Mouse (Mus musculus) heart, embryonic 15.5 days (tissue): ENCODE results near the gene Ankdd1a. TPM values are rescaled to one million over a fixed set of nuclear protein-coding genes. Genes with fewer than 3 reads are reported as not detected.
A peak's percentile ranks its signal among the peaks of the same experiment; 100 is the strongest.

Source experiments
- ATAC-seq: fragments of 200-750 bp; cut with Nextera tagmentation; replicated peaks from 2 replicates; pipeline ENCODE4 v1.8.0; 2017; ENCODE audit warnings: low read depth, moderate TSS enrichment; ENCODE audit not compliant: insufficient number of reproducible peaks, insufficient read depth, low FRiP score
- H3K27ac ChIP-seq: fragments of 300-500 bp; sonication (generic); 2 replicates; pipeline ENCODE4 v1.5.1; 2015; ENCODE audit warnings: mild to moderate bottlenecking, inconsistent platforms
- H3K27me3 ChIP-seq: fragments of 300-500 bp; sonication (generic); 2 replicates; pipeline ENCODE4 v1.6.1; 2015; ENCODE audit warnings: inconsistent platforms
- H3K36me3 ChIP-seq: fragments of 300-500 bp; sonication (generic); 2 replicates; pipeline ENCODE4 v1.6.1; 2015; ENCODE audit warnings: mild to moderate bottlenecking, inconsistent platforms
- H3K4me1 ChIP-seq: fragments of 300-500 bp; sonication (generic); replicated peaks from 2 replicates; pipeline ENCODE4 v1.6.1; 2015; ENCODE audit warnings: inconsistent platforms
- H3K4me2 ChIP-seq: fragments of 300-500 bp; sonication (generic); 2 replicates; pipeline ENCODE4 v1.6.1; 2015; ENCODE audit warnings: inconsistent platforms, mild to moderate bottlenecking, moderate library complexity
- H3K4me3 ChIP-seq: fragments of 300-500 bp; sonication (generic); 2 replicates; pipeline ENCODE4 v1.5.1; 2015; ENCODE audit warnings: mild to moderate bottlenecking, inconsistent platforms
- H3K9ac ChIP-seq: fragments of 300-500 bp; sonication (generic); 2 replicates; pipeline ENCODE4 v1.6.1; 2015; ENCODE audit warnings: mild to moderate bottlenecking, inconsistent platforms
- H3K9me3 ChIP-seq: fragments of 300-500 bp; sonication (generic); replicated peaks from 2 replicates; pipeline ENCODE4 v1.6.1; 2016; ENCODE audit warnings: inconsistent platforms
- WGBS: fragments of 180-500 bp; shearing (Covaris S2); methylation state at CpG from one replicate; pipeline ENCODE4 v1.1.7; 2015; ENCODE audit warnings: mixed read lengths; 5-methylcytosine and 5-hydroxymethylcytosine counted together
- polyA plus RNA-seq: library from polyadenylated mRNA; unstranded; fragments of >200 nt; fragmentation: Nextera tagmentation; extraction: Ambion mirVana; gene quantifications from 2 replicates; pipeline ENCODE4 v1.2.1, GENCODE M21; 2015

The Ankdd1a gene
- polyA plus RNA-seq, 1 experiment from 2014 or later: not detected

DNA sequence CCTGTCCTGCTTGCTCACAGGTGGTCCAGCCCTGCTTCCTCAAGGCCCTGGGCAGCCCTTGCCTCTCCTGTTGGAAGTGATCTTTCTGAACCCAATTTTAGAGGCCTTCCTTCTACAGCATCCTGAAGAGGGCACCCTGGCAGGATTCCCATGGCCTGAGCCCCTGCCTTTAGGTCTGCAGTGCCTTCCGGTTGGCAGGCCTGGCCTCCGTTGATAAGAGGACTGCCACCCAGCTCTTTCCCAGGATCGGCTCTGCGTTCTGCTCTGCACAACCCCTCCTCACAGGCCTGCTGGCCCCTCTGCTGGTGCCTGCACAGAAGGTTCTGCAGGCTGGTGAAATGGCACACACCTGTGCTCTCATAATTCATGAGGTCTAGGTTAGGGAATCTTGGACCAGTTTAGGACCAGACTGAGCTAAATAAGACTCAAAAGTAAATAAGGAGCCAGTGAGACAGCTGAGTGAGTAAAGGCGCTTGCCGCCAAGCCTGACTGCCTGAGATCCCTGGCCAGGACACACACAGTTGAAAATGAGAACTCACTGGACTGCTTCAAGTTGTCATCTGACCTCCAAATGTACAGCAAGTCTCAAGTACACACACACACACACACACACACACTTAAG lies 8.5 kb upstream of the Ankdd1a start:
- peak; percentile 59; the same call in 1 of the 2 replicates for ATAC-seq
- Histone ChIP-seq H3K27me3 (no peaks in the 10 kb centered on the region), H3K9me3 (no peaks in the 10 kb centered on the region), H3K4me3 (no peak overlapping the region), H3K36me3 (no peaks in the 10 kb centered on the region), H3K27ac (no peak overlapping the region), H3K4me2 (no peak overlapping the region), H3K9ac (no peak overlapping the region), H3K4me1 (peaks cover 12% of the 10 kb centered on the region)
- 41% methylated on average over 6 of the region's 6 CpGs for WGBS

DNA sequence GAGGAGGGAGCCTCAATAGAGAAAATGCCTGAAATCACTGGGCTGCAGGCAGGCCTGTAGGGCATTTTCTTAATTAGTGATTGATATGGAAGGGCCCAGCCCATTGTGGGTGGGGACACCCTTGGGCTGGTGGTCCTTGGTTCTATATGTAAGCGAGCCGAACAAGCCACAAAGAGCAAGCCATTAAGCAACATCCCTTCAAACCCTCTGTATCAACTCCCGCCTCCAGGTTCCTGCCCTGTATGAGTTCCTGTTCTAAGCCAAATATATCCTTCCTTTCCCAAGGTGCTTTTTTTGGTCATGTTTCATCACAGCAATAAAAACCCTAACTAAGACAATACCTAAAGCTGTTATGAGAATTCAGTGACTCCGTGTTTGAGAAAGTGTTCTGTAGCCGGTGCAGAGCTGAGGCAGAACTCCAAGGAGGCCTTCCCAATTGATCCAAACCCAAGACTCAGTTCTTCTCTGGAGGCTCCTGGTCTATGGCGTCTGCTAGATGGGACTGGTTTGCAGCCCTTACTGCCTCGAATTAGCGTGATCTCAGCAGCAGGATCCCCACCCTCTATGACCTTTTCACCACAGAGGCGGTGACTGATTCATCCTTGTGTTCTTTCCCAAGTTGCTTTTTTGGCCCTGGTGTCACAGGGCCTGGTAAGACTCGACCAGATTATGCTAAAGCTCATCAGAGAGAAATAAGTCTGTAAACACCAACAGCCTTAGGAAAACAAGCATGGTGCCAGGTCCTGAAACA lies 5.6 kb upstream of the Ankdd1a start:
- 78% methylated on average over 10 of the region's 10 CpGs for WGBS
- no peaks in the 10 kb centered on the region for H3K9me3 ChIP-seq
- no peak for ATAC-seq

DNA sequence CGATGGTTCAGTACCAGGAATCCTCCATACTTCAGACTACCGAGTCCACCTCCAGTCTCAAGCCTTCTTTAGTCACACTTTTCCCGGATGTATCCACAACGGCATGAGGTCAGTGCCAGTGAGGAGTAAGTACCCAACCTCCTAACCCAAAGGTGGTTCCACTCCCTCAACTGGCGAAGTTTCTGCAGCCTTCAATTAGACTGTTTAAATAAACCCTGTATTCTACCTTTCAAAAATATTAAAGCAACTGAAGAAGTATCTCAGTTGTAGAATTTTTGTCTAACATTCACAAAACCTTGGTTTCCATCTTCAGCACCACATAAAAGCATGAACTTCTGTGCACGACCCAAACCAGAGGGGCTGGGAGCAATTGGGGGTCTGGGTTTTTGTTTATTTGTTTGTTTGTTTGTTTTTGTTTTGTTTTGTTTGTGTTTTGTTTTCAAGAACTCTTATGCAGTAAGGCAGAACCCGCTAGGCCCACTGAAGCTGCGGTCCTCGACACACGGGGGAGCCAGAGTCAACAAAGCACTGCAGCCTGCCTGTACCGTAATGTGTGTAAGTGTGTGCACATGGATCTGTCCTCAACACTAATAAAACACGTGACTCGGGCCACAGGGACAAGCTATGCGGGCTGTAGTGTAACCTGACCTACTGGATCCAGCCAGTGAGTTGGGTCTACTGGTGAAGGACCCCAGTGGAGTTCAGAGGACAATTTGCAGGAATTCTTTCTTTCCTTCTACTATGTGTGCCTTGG lies 3.8 kb upstream of the Ankdd1a start:
- no peak overlapping the region for H3K4me3 ChIP-seq
- no peaks in the 10 kb centered on the region for H3K36me3 ChIP-seq
- H3K27ac ChIP-seq: no peak overlapping the region
- H3K9ac ChIP-seq: no peak overlapping the region
- H3K9me3 ChIP-seq: no peaks in the 10 kb centered on the region
- H3K4me1 ChIP-seq: peaks cover 19% of the 10 kb centered on the region
- peak; percentile 81 for ATAC-seq
- H3K4me2 ChIP-seq: no peak overlapping the region
- H3K27me3 ChIP-seq: peaks cover 12% of the 10 kb centered on the region; the same call in 1 of the 2 replicates
- WGBS: 21% methylated on average over 14 of the region's 14 CpGs

More for the DNA sequence above, 5.6 kb upstream of the Ankdd1a start:
- H3K4me1 ChIP-seq: peaks cover 12% of the 10 kb centered on the region
- no peaks in the 10 kb centered on the region for H3K36me3 ChIP-seq
- no peak overlapping the region for H3K27ac ChIP-seq
- H3K4me3 ChIP-seq: no peak overlapping the region
- H3K27me3 ChIP-seq: peaks cover 8% of the 10 kb centered on the region; the same call in 1 of the 2 replicates
- no peak overlapping the region for H3K9ac ChIP-seq
- H3K4me2 ChIP-seq: no peak overlapping the region

DNA sequence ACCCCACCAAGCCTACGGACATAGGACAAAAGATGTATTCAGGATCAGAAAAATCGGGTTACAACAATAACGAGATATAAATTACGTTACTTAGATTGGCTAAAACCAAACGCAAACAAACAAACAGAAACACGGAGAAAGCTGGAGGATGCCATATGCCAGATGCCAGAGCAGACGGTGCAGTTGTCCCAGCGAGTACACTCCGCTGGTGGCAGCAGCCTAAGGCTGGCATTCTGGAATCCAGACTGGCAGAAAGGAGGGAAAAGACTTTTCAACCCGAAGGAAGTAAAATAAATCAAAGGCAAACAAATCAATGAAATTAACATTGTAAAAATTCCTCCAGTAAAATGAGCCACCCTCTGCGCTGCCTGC lies 498 bp upstream of the Ankdd1a start:
- ATAC-seq: no peak
- no peaks in the 10 kb centered on the region for H3K9me3 ChIP-seq
- peaks cover 12% of the 10 kb centered on the region for H3K4me1 ChIP-seq
- no peaks in the 10 kb centered on the region for H3K36me3 ChIP-seq
- no peak overlapping the region for H3K27ac ChIP-seq
- peak overlapping the region; percentile 34 for H3K4me3 ChIP-seq
- peak overlapping the region; percentile 63 for H3K4me2 ChIP-seq
- H3K27me3 ChIP-seq: peaks cover 12% of the 10 kb centered on the region; the same call in 1 of the 2 replicates
- no peak overlapping the region for H3K9ac ChIP-seq
- 24% methylated on average over 11 of the region's 11 CpGs for WGBS

GRCm38 (mm10) chr9:65514851-65515261 lies 5.1 kb downstream of the Ankdd1a start:
- Histone ChIP-seq H3K4me3 (no peak overlapping the region), H3K9me3 (no peaks in the 10 kb centered on the region), H3K27ac (no peak overlapping the region), H3K27me3 (peaks cover 11% of the 10 kb centered on the region), H3K36me3 (no peaks in the 10 kb centered on the region), H3K4me1 (peaks cover 2% of the 10 kb centered on the region), H3K9ac (no peak overlapping the region), H3K4me2 (no peak overlapping the region)
- 52% methylated on average over 3 of the region's 3 CpGs for WGBS
- no peak for ATAC-seq

GRCm38 (mm10) chr9:65514431-65514830 lies 5.6 kb downstream of the Ankdd1a start:
- Histone ChIP-seq H3K9ac (no peak overlapping the region), H3K27ac (no peak overlapping the region), H3K27me3 (peaks cover 8% of the 10 kb centered on the region), H3K4me3 (no peak overlapping the region), H3K4me2 (no peak overlapping the region), H3K4me1 (no peaks in the 10 kb centered on the region), H3K9me3 (no peaks in the 10 kb centered on the region), H3K36me3 (no peaks in the 10 kb centered on the region)
- 77% methylated on average over 8 of the region's 8 CpGs for whole genome bisulfite sequencing
- no peak for ATAC-seq

GRCm38 (mm10) chr9:65512520-65512919 lies 7.5 kb downstream of the Ankdd1a start:
- peaks cover 6% of the 10 kb centered on the region for H3K4me1 ChIP-seq
- ATAC-seq: no peak
- H3K27me3 ChIP-seq: peaks cover 8% of the 10 kb centered on the region
- H3K27ac ChIP-seq: no peak overlapping the region
- 83% methylated on average over 3 of the region's 3 CpGs for WGBS
- no peak overlapping the region for H3K4me3 ChIP-seq
- no peak overlapping the region for H3K4me2 ChIP-seq
- no peaks in the 10 kb centered on the region for H3K9me3 ChIP-seq
- no peaks in the 10 kb centered on the region for H3K36me3 ChIP-seq
- no peak overlapping the region for H3K9ac ChIP-seq

GRCm38 (mm10) chr9:65508449-65508848 lies 11.5 kb downstream of the Ankdd1a start:
- 18% methylated on average over 7 of the region's 7 CpGs for WGBS

DNA sequence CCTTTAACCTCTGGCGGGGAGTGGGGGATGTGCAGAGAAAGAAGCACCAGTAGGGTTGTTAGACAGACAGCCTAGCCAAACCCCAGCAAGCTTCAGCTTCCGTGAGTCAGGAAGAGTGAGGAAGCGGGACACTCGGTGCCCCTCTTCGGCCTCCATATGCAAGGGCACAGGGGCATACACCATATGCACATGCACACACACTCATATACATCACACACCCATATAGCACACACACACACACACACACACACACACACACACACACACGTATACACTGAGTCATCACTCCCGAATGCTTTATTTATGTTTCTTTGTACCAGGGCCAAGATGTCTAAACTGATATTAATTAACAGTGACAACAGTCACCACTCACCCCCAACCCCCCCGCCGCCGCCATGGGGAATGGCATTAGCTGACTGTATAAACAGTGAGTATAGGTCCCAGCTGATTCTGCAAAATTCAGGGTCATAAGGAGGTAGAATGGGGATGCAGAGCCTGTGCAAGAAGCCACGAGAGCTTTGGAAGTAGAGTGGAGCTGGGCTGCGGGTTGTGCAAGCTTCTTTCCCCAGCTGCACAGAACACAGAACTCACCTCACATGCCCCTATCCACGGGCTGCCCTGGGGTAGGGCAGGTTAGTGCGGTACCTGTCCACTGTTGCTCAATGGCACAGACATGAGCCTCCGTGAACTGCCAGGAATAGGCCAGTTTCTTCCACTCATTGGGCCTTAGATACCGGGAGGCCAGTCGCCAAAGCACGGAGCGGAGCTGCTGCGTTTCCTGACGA lies 17.1 kb downstream of the Ankdd1a start:
- no peak for ATAC-seq
- WGBS: 76% methylated on average over 21 of the region's 21 CpGs
- Histone ChIP-seq H3K9ac (no peak overlapping the region), H3K27me3 (no peaks in the 10 kb centered on the region), H3K4me3 (no peak overlapping the region), H3K4me2 (no peak overlapping the region), H3K9me3 (no peaks in the 10 kb centered on the region), H3K27ac (no peak overlapping the region), H3K4me1 (no peaks in the 10 kb centered on the region; the same call in 1 of the 2 replicates), H3K36me3 (no peaks in the 10 kb centered on the region)

More at GRCm38 (mm10) chr9:65508449-65508848, 11.5 kb downstream of the Ankdd1a start:
- ATAC-seq: no peak
- no peak overlapping the region for H3K4me2 ChIP-seq
- no peak overlapping the region for H3K27ac ChIP-seq
- H3K4me3 ChIP-seq: no peak overlapping the region
- peaks cover 7% of the 10 kb centered on the region for H3K27me3 ChIP-seq
- peaks cover 6% of the 10 kb centered on the region for H3K4me1 ChIP-seq
- H3K36me3 ChIP-seq: no peaks in the 10 kb centered on the region
- no peaks in the 10 kb centered on the region for H3K9me3 ChIP-seq
- no peak overlapping the region for H3K9ac ChIP-seq

GRCm38 (mm10) chr9:65502146-65502545 lies 17.8 kb downstream of the Ankdd1a start:
- no peak for ATAC-seq
- 38% methylated on average over 8 of the region's 8 CpGs for WGBS

DNA sequence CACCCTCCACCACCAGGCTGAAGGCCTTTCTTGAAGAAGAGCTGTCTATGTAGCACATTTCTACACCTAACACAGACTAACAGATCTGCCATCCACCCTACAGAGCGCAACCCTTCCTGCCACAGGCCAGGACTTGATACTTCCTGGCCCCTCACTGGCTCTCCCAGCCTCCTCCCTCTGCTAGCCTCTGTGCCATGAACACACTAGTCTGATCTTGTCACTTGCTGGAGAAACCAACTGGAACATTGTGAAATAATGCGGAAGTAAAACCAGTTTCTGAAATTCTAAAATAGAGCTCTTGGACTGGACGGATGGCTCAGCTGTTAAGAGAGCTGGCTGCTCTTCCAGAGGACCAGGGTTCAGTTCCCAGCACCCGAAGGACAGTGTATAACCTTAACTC lies 27.1 kb downstream of the Ankdd1a start:
- no peak for ATAC-seq
- no peaks in the 10 kb centered on the region for H3K9me3 ChIP-seq
- 88% methylated on average over 4 of the region's 4 CpGs for WGBS

More at GRCm38 (mm10) chr9:65502146-65502545, 17.8 kb downstream of the Ankdd1a start:
- H3K36me3 ChIP-seq: no peaks in the 10 kb centered on the region
- H3K9ac ChIP-seq: no peak overlapping the region
- H3K27ac ChIP-seq: no peak overlapping the region
- no peaks in the 10 kb centered on the region for H3K27me3 ChIP-seq
- H3K4me3 ChIP-seq: no peak overlapping the region
- no peaks in the 10 kb centered on the region for H3K4me1 ChIP-seq
- no peak overlapping the region for H3K4me2 ChIP-seq
- H3K9me3 ChIP-seq: no peaks in the 10 kb centered on the region

More for the DNA sequence above, 27.1 kb downstream of the Ankdd1a start:
- Histone ChIP-seq H3K4me2 (no peak overlapping the region), H3K9ac (no peak overlapping the region), H3K27ac (no peak overlapping the region), H3K36me3 (peaks cover 6% of the 10 kb centered on the region; the same call in 1 of the 2 replicates), H3K27me3 (no peaks in the 10 kb centered on the region), H3K4me3 (no peak overlapping the region), H3K4me1 (no peaks in the 10 kb centered on the region)
